Mouse (Mus musculus): ENCODE measurements around the gene Sigmar1. TPM values are rescaled to one million over a fixed set of nuclear protein-coding genes. Genes with fewer than 3 reads are reported as not detected.
"Not testable (repeated sequence)": the region's sequence is repeated elsewhere in the genome, so short reads cannot be mapped to it uniquely, and the experiment has no call there.

The Sigmar1 gene
- polyA plus RNA-seq (2016; fragmentation: Nextera tagmentation; extraction: Ambion mirVana): 74.1 and 76.6 TPM in 2 replicates

GRCm38 (mm10) chr4:41755338-41756305, at the start of gene Sigmar1:
Gene Sigmar1, minus strand, starts transcription at chr4:41756157.
- peak; percentile 37 for ATAC-seq (ENCODE audit: insufficient number of reproducible peaks, insufficient read depth, low FRiP score, low TSS enrichment)
- H3K36me3 ChIP-seq: peaks cover 8% of the 10 kb centered on the region; the same call in 1 of the 2 replicates
- no peaks in the 10 kb centered on the region for H3K27me3 ChIP-seq
- 0% methylated on average over 55 of the region's 57 CpGs for WGBS
- peak within 1 kb of the TSS; percentile 63 for H3K4me3 ChIP-seq
- peak within 1 kb of the TSS; percentile 81 for H3K27ac ChIP-seq
- H3K4me2 ChIP-seq (replicated peaks): peak within 1 kb of the TSS; percentile 78
- H3K9me3 ChIP-seq: no peaks in the 10 kb centered on the region
- peak within 1 kb of the TSS; percentile 73 for H3K9ac ChIP-seq
- H3K4me1 ChIP-seq: peaks cover 14% of the 10 kb centered on the region

- not testable (repeated sequence) for ATAC-seq (ENCODE audit: insufficient number of reproducible peaks, insufficient read depth, low FRiP score, low TSS enrichment); H3K27ac ChIP-seq; H3K9ac ChIP-seq; H3K36me3 ChIP-seq; H3K9me3 ChIP-seq; H3K4me2 ChIP-seq (replicated peaks); H3K4me1 ChIP-seq; H3K4me3 ChIP-seq; H3K27me3 ChIP-seq
- WGBS: 28% methylated on average over 3 of the region's 3 CpGs
These were observed 27.2 kb upstream of the Sigmar1 start for GRCm38 (mm10) chr4:41783197-41783596.

GRCm38 (mm10) chr4:41782711-41783110, 26.8 kb upstream of the Sigmar1 start:
- H3K9ac ChIP-seq; H3K36me3 ChIP-seq; H3K27me3 ChIP-seq; H3K27ac ChIP-seq; H3K9me3 ChIP-seq; H3K4me2 ChIP-seq (replicated peaks); ATAC-seq (ENCODE audit: insufficient number of reproducible peaks, insufficient read depth, low FRiP score, low TSS enrichment); H3K4me1 ChIP-seq; H3K4me3 ChIP-seq: not testable (repeated sequence)
- WGBS: 13% methylated on average over 4 of the region's 4 CpGs

- H3K9me3 ChIP-seq; H3K36me3 ChIP-seq; H3K4me1 ChIP-seq; H3K27ac ChIP-seq; ATAC-seq (ENCODE audit: insufficient number of reproducible peaks, insufficient read depth, low FRiP score, low TSS enrichment); H3K9ac ChIP-seq; H3K4me3 ChIP-seq; H3K27me3 ChIP-seq: not testable (repeated sequence)
- H3K4me2 ChIP-seq (replicated peaks): peak overlapping the region; percentile 25
- 18% methylated on average over 19 of the region's 21 CpGs for whole genome bisulfite sequencing
These were observed 26.0 kb upstream of the Sigmar1 start for GRCm38 (mm10) chr4:41781748-41782485.

- not testable (repeated sequence) for H3K27ac ChIP-seq; H3K36me3 ChIP-seq; H3K9ac ChIP-seq; ATAC-seq (ENCODE audit: insufficient number of reproducible peaks, insufficient read depth, low FRiP score, low TSS enrichment); H3K9me3 ChIP-seq; H3K4me2 ChIP-seq (replicated peaks); H3K4me3 ChIP-seq; H3K4me1 ChIP-seq; H3K27me3 ChIP-seq
- WGBS: 27% methylated on average over 7 of the region's 9 CpGs
These were observed 25.3 kb upstream of the Sigmar1 start for GRCm38 (mm10) chr4:41781271-41781670.

GRCm38 (mm10) chr4:41775840-41776239, 19.9 kb upstream of the Sigmar1 start:
- not testable (repeated sequence) for H3K9me3 ChIP-seq; H3K4me2 ChIP-seq (replicated peaks); H3K9ac ChIP-seq; H3K4me1 ChIP-seq; H3K4me3 ChIP-seq; ATAC-seq (ENCODE audit: insufficient number of reproducible peaks, insufficient read depth, low FRiP score, low TSS enrichment); H3K27me3 ChIP-seq; H3K27ac ChIP-seq; H3K36me3 ChIP-seq
- WGBS: 84% methylated on average over 1 of the region's 1 CpGs

- H3K27me3 ChIP-seq; H3K4me1 ChIP-seq; H3K36me3 ChIP-seq; H3K9ac ChIP-seq; H3K9me3 ChIP-seq; ATAC-seq (ENCODE audit: insufficient number of reproducible peaks, insufficient read depth, low FRiP score, low TSS enrichment): not testable (repeated sequence)
- Histone ChIP-seq H3K4me2 (replicated peaks) (peak overlapping the region; percentile 40), H3K27ac (0 out of 2 replicates have a peak overlapping the region, but pooled peaks have one; percentile 23), H3K4me3 (peak overlapping the region; percentile 29; the same call in 1 of the 2 replicates)
- 59% methylated on average over 3 of the region's 3 CpGs for WGBS
These were observed 18.5 kb upstream of the Sigmar1 start for GRCm38 (mm10) chr4:41774506-41774905.

- Histone ChIP-seq H3K9ac (0 out of 2 replicates have a peak within 1 kb of the TSS, but pooled peaks have one; percentile 40), H3K27ac (0 out of 2 replicates have a peak within 1 kb of the TSS, but pooled peaks have one; percentile 23), H3K4me3 (peak within 1 kb of the TSS; percentile 42), H3K4me2 (replicated peaks) (peak within 1 kb of the TSS; percentile 46)
- not testable (repeated sequence) for H3K27me3 ChIP-seq; H3K9me3 ChIP-seq; H3K36me3 ChIP-seq; ATAC-seq (ENCODE audit: insufficient number of reproducible peaks, insufficient read depth, low FRiP score, low TSS enrichment); H3K4me1 ChIP-seq
- under 1% methylated on average over 12 of the region's 14 CpGs for WGBS
These were observed 18.0 kb upstream of the Sigmar1 start, which contains the start of gene Ccl27a for GRCm38 (mm10) chr4:41774002-41774401. Gene Ccl27a, minus strand, starts transcription at chr4:41774247.

GRCm38 (mm10) chr4:41773502-41773901, 17.5 kb upstream of the Sigmar1 start:
- under 1% methylated on average over 25 of the region's 25 CpGs for WGBS
- Histone ChIP-seq H3K4me2 (replicated peaks) (peak overlapping the region; percentile 46), H3K9ac (0 out of 2 replicates have a peak overlapping the region, but pooled peaks have one; percentile 40), H3K4me3 (peak overlapping the region; percentile 42)
- ATAC-seq (ENCODE audit: insufficient number of reproducible peaks, insufficient read depth, low FRiP score, low TSS enrichment); H3K27me3 ChIP-seq; H3K27ac ChIP-seq; H3K36me3 ChIP-seq; H3K9me3 ChIP-seq; H3K4me1 ChIP-seq: not testable (repeated sequence)

GRCm38 (mm10) chr4:41772946-41773345, 17.0 kb upstream of the Sigmar1 start:
- H3K27me3 ChIP-seq; H3K9ac ChIP-seq; ATAC-seq (ENCODE audit: insufficient number of reproducible peaks, insufficient read depth, low FRiP score, low TSS enrichment); H3K4me1 ChIP-seq; H3K27ac ChIP-seq; H3K36me3 ChIP-seq; H3K9me3 ChIP-seq: not testable (repeated sequence)
- Histone ChIP-seq H3K4me3 (peak overlapping the region; percentile 22), H3K4me2 (replicated peaks) (peak overlapping the region; percentile 38; the same call in 1 of the 2 replicates)
- WGBS: 6% methylated on average over 10 of the region's 16 CpGs

GRCm38 (mm10) chr4:41767301-41767700, 11.3 kb upstream of the Sigmar1 start:
- not testable (repeated sequence) for H3K27me3 ChIP-seq; H3K4me1 ChIP-seq; ATAC-seq (ENCODE audit: insufficient number of reproducible peaks, insufficient read depth, low FRiP score, low TSS enrichment); H3K4me3 ChIP-seq; H3K4me2 ChIP-seq (replicated peaks); H3K9me3 ChIP-seq; H3K9ac ChIP-seq; H3K27ac ChIP-seq
- WGBS: 88% methylated on average over 10 of the region's 10 CpGs
- peaks cover 23% of the 10 kb centered on the region for H3K36me3 ChIP-seq

All from embryonic facial prominence, embryonic 12.5 days (tissue).